Mouse (Mus musculus) urinary bladder, adult 18-20 months (tissue): ENCODE results near the gene Xylt1.
A peak's percentile ranks its signal among the peaks of the same experiment; 100 is the strongest.

ENCODE experiments used
- DNase-seq, 2 experiments: peaks; one replicate each; pipeline ENCODE4 v3.0.0; 2022; ENCODE audit warnings: low spot score in 2 of 2, mixed read lengths in 2 of 2

The Xylt1 gene

GRCm38 (mm10) chr7:117613796-117614195 lies 233.0 kb downstream of the Xylt1 start:
- DNase-seq, result no peak

- DNase-seq, result no peak
Observed at GRCm38 (mm10) chr7:117614346-117614745, 233.6 kb downstream of the Xylt1 start.

GRCm38 (mm10) chr7:117614851-117615250 lies 234.1 kb downstream of the Xylt1 start:
- DNase-seq, result no peak

GRCm38 (mm10) chr7:117616277-117616676 lies 235.5 kb downstream of the Xylt1 start:
- DNase-seq, result no peak

GRCm38 (mm10) chr7:117618715-117619150 lies 238.0 kb downstream of the Xylt1 start:
- no peak for DNase-seq

GRCm38 (mm10) chr7:117621566-117621965 lies 240.8 kb downstream of the Xylt1 start:
- DNase-seq, result no peak

GRCm38 (mm10) chr7:117622769-117623168 lies 242.0 kb downstream of the Xylt1 start:
- peak in 1 of 2 experiments; percentile 4 for DNase-seq

GRCm38 (mm10) chr7:117628791-117629190 lies 248.0 kb downstream of the Xylt1 start:
- DNase-seq, result no peak

- DNase-seq, result no peak
Observed at GRCm38 (mm10) chr7:117630657-117631056, 249.9 kb downstream of the Xylt1 start.

- no peak for DNase-seq
Observed at GRCm38 (mm10) chr7:117635584-117635983, 254.8 kb downstream of the Xylt1 start.

- no peak for DNase-seq
Observed at GRCm38 (mm10) chr7:117636713-117637112, 255.9 kb downstream of the Xylt1 start.

- DNase-seq, result no peak
Observed at GRCm38 (mm10) chr7:117637997-117638396, 257.2 kb downstream of the Xylt1 start.

- DNase-seq, result no peak
Observed at GRCm38 (mm10) chr7:117652637-117653036, 271.9 kb downstream of the Xylt1 start.

- DNase-seq, result no peak
Observed at GRCm38 (mm10) chr7:117655732-117656131, 275.0 kb downstream of the Xylt1 start.

- no peak for DNase-seq
Observed at GRCm38 (mm10) chr7:117658180-117658579, 277.4 kb downstream of the Xylt1 start.

- no peak for DNase-seq
Observed at GRCm38 (mm10) chr7:117658739-117659138, 278.0 kb downstream of the Xylt1 start.

GRCm38 (mm10) chr7:117667286-117667685 lies 286.5 kb downstream of the Xylt1 start:
- DNase-seq, result no peak

GRCm38 (mm10) chr7:117668226-117668625 lies 287.4 kb downstream of the Xylt1 start:
- no peak for DNase-seq

- no peak for DNase-seq
Observed at GRCm38 (mm10) chr7:117672121-117672591, 291.4 kb downstream of the Xylt1 start.

GRCm38 (mm10) chr7:117686120-117686996 lies 305.6 kb downstream of the Xylt1 start:
- no peak for DNase-seq

- DNase-seq, result no peak
Observed at GRCm38 (mm10) chr7:117686997-117687302, 306.2 kb downstream of the Xylt1 start.

GRCm38 (mm10) chr7:117695612-117696011 lies 314.8 kb downstream of the Xylt1 start:
- DNase-seq, result no peak

- DNase-seq, result no peak
Observed at GRCm38 (mm10) chr7:117697681-117698080, 316.9 kb downstream of the Xylt1 start.
